Mouse (Mus musculus): ENCODE results near the gene Procr. TPM values are rescaled to one million over a fixed set of nuclear protein-coding genes. Genes with fewer than 3 reads are reported as not detected.

Procr gene
- total RNA-seq, 2 experiments from 2014 or later: not detected

DNA sequence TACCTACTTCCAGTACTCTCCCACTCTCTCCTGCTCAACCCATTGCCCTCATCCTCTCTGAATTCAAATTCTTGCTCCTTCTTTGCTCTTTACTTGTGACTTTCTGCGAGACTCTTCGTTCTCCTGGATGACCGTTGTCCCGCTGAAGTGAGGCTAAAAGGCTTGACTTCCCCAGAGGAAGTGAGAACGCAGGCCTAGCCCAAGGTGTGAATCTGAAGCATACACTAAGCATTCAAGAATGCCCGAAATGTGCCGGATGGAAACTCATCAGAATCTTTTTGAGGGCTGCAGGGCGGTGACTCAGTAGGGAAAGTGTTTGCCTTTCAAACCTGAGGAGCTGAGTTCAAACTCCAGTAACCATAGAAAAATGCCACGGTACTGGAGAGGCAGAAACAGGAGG is 7.6 kb upstream of the Procr start:
- ATAC-seq (replicated peaks; ENCODE audit: low FRiP score, low TSS enrichment, poor library complexity, severe bottlenecking): no peak

DNA sequence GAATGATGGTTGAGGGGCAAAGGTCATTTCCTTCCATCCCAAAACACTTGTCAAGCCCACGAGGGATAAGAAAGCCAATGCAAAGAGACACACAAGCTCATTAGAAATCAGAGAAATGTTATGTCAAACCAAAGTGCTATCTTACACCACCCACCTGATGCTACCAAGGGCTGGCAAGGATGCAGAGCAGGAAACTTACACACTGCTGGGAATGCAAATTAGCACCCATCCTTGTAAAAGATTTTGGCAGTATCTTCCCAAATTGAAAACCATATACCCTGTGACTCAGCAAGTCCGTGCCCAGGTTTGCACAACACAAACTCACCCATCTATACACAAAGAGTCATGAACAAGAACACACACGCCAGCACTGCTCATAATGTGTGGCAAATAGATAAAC is 5.4 kb upstream of the Procr start:
- ATAC-seq (replicated peaks; ENCODE audit: low FRiP score, low TSS enrichment, poor library complexity, severe bottlenecking): no peak

DNA sequence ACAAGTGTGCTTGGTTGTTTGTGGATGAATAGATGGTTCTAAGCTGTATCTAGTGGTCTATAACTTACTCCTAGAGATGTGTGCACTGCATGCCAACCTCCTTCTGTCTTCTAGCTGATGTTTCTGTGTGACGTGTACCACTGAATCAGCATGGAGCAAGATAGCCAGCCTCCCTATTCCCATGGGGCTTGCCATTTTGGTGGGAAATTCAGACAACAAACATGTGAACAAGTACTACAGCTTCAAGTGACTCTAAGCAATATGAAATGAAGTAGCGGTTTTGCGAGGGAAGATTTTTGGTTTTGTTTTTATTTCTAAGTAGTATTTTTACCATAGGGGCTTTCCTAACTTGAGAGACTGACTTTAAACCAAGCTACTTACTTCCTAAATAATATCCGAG is 1.5 kb upstream of the Procr start:
- no peak for ATAC-seq (replicated peaks; ENCODE audit: low FRiP score, low TSS enrichment, poor library complexity, severe bottlenecking)

DNA sequence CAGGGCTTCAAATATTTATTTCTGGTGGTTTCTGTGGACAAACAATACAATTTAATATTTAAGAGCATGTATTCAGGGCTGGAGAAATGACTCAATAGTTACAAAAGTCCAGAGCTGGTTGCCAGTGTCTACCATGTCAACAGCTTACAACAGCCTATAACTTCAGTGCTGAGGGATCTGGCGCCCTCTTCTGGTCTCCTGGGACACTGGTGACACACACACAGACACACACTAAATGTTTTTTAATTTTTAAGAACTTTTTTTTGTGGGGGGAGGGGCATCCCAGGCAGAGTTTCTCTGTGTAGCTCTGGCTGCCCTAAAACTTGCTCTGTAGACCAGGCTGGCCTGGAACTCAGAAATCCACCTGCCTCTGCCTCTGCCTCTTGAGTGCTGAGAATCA is 4.8 kb downstream of the Procr start:
- peak; percentile 67 for ATAC-seq (replicated peaks; ENCODE audit: low FRiP score, low TSS enrichment, poor library complexity, severe bottlenecking)

DNA sequence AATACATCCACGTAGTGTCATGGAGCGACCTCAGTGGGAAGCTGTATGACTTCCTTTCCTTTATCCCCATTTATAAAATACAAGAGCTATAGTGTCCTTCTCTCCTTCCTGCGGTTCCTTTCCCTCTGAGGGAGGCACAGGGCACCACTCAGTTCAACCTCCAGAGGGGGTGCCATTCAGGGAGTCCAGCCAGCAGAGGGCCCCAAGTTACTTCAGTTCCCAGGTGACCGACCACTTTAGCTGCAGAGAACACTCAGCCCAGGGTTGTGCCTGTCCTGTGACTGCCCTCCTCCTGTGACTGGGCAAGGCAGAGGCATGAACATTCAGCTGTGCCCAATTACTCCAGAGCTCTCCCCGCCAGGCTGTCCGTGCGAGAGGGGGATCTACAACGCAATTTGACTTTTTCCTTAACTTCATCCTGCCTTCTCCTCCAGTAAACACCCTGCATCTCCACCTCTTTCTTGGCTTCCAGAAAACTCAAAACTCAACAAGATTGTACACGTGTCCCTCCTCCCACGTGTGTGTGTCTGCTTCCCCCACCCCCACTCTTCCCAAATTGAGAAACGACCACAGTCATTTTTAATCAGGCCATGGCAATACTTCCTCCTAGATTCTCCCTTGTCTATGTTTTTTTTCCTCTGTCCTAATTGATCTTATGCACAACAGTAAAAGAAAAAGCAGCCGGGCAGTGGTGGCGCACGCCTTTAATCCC is 6.1 kb downstream of the Procr start:
- peak; percentile 69 for ATAC-seq (replicated peaks; ENCODE audit: low FRiP score, low TSS enrichment, poor library complexity, severe bottlenecking)

DNA sequence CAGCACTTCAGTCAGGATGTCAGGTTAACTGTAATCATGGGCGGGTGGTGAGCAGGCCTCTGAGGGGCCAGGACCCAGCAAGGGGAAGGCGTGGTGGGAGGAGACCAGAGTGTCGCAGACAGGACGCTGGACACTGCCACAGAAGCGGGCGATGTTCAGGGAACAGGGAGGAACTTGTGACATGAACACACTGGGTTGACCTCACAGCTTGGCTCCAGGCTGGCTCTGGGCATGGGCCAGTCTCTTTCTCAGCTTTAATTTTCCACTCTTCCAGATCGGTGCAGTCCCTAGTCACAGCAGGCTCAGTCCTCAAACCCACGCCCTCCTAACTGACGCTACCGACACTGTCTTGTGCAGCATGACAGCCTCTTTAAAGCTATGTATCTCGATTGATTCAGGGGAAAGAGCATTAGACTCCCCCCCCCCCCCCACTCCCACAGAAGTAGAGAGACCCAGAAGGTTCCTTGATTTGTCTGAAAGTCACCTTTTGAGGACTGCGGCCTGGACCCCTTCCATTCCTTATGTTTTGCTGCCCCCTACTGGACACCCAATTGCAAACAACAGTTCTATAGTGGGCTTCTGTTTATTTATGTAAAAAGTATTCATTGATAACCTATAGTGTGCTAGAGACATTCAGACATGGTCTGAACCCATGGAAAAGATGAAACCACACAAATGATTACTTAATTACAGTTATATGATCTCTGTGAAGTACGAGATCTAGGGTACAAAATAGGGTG is 13.9 kb downstream of the Procr start:
- ATAC-seq (replicated peaks; ENCODE audit: low FRiP score, low TSS enrichment, poor library complexity, severe bottlenecking): peak; percentile 78

DNA sequence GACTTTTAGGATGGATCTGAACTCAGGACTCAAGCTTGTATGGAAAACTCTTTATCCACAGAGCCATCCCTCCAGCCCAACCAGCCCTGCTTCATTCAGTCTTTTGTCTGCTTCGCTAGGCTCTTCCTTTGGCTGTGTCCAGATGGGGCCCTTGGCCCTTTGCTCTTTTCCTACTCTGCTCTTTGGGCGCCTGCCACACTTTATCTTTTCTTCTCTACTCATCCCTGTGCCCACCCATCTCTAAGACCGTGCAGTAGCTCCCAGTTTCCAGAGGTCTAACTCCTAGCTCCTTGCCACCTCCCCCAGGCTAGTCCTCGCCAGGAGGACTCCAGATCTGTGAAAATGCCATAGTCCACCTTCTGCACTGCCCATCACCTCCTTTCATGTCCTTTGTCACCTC is 22.7 kb downstream of the Procr start:
- no peak for ATAC-seq (replicated peaks; ENCODE audit: low FRiP score, low TSS enrichment, poor library complexity, severe bottlenecking)

DNA sequence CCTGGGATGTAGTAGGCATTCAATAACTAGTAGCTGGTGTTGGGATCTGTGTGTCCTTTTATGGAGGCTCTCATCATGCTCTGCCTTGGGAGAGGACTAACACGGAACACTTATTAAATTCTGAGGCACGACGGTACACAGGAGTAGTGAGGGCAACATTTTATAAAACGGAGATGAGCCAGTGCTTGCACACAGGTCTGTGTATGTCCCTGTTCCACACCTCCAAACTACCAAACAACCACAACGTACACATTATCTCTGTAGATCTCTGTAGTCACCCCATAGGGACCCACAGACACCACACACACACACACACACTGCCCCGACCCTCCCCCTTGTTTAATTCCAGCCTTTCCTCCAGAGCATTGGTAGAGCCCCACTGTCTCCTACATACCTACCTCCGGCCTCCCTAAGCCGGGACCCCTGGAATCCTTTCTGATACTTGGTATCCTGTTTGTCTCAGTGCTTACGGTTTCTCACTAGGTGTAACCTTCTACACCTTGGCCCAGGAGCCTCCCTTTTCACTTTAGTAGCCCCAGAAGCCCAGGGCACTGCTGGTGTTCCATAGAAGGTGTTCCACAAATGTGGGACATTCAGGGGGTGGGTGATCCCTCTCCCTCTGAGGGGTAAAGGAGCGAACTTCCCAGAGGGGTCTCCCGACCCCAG is 23.5 kb downstream of the Procr start:
- no peak for ATAC-seq (replicated peaks; ENCODE audit: low FRiP score, low TSS enrichment, poor library complexity, severe bottlenecking)

DNA sequence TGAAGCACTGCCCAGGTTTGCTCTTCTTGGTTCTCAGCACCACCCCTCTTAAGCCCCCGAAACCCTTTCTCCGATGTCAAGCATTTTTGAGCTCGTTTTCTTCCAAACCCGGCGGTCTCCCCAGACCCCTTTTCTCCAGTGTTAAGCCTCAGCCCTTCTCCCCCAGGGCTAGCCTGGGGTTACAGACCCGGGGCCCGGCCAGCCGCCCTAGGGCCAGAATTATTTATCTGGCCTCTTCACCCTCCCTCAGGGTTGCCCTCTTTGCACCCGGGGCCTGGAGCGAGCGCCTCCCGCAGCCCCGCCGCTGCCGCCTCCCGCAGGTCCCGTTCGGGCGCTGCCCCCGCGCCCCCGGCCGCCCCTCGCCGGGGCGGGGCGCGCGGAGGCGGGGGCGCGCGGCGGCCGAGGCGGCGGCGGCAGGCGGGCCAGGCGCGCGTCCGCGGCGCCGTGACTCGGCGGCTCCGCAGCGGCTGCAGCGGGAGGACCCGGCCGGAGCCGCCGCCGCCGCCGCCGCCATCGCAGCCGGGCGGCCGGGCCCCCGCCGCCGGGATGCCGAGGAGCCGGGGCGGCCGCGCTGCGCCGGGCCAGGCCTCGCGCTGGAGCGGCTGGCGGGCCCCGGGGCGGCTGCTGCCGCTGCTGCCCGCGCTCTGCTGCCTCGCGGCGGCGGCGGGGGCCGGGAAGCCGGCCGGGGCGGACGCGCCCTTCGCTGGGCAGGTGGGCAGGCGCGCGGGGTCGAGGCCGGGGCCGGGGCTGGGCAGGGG is 24.2 kb downstream of the Procr start, which contains the start of gene Mmp24:
Gene Mmp24 (plus strand): TSS at position 416 of the 758 bp plus-strand sequence.
- 0 out of 2 replicates have a peak, but pooled peaks have one; percentile 6 for ATAC-seq (replicated peaks; ENCODE audit: low FRiP score, low TSS enrichment, poor library complexity, severe bottlenecking)

DNA sequence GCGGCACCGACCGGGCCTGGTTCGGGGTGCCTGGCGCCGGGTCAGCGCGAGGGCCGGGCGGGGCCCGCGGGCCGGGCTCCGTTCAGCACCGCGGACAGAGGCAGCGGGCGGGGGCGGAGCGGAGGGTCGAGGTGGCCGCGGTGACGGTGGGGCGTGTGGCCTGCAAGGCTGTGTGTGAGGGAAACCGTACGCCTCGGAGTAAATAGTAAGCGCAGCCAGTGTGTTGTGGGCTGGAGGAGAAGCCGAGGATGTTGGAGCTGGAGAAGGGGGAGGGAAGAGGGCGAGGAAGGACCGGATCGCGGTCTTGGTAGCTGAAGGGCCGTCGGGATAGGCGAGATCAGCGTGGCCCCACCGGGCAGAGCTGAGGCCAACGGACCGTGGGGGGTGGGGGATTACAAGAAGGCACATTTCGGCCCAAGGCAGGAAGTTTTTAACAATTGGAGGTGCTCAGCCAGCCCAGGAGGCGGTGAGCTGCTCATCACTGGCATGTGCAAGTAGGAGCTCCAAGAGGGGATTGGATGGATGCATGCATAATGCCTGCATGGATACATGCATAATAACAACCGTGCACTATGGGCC is 24.9 kb downstream of the Procr start:
- ATAC-seq (replicated peaks; ENCODE audit: low FRiP score, low TSS enrichment, poor library complexity, severe bottlenecking): peak; percentile 75

DNA sequence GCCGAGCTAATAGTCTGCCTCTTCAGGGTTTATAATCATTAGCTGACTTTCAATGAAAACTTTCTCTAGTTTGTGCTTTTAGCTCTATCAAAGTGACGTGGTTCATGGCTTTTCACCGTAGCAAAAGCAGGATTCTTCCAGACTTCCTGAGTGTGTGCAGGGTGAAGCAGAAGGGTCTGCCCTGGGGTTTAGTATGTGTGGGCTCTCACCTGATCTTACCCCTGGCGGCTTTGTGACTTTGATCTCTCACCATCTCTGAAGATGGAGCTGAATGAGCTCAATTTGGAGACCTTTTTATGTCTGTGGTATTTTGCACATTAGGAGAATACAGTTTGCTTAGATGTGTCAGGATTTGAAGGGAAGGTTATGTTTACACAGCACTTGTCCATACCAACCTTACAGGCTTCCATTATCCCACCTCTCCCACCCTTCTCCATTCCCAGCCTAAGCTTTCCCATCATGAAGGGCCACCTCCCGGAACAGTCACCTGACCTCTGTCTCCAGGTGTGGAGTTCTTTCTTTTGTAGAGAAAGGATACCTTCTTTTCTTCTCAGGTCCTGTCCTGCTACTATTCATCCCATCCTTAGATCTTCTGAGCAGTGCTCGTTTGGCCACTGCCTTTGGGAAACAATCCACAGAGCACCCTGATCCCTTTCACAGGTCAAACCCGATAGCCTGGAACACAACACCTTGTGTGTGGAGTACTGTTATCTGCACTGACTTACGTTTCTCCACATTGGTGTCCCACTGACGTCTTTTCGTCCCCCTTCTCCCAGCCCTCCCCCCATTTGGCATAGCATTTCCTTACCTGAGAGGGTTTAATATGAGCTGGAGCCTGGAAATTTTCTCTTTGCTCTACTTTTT is 26.1 kb downstream of the Procr start:
- ATAC-seq (replicated peaks; ENCODE audit: low FRiP score, low TSS enrichment, poor library complexity, severe bottlenecking): no peak

DNA sequence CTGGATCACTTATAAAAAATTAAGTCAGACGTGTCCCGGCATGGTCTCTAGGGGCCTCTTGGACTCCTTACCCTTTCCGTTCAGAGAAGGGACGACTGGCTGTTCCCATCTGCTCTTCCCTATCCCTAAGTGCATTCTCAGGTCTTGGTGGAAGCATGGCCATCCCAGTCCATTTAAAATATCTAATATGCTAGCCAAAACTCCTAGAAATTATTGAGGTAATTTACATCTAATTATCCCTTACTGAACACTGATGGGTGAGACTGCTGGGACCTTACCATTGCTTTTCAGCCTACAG is 26.7 kb downstream of the Procr start:
- ATAC-seq (replicated peaks; ENCODE audit: low FRiP score, low TSS enrichment, poor library complexity, severe bottlenecking): no peak

DNA sequence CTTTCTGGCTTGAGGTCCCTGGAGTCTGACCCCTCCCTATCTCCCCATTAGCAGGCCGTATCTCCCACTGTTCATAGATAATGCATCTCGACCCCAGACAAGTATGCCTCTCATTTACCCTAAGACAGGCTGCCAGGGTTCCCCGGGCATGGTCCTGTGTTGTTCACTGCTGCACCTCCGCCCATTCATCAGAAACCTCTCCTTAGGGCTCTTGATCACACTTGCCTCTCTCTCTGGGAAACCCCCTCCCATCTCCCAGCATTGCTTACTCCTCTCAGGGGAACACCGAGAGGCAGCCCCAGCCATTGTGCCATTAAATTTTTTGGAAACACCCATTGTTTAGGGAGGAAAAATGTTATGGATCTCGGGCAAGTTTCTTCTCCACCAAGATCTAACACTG is 27.1 kb downstream of the Procr start:
- no peak for ATAC-seq (replicated peaks; ENCODE audit: low FRiP score, low TSS enrichment, poor library complexity, severe bottlenecking)

DNA sequence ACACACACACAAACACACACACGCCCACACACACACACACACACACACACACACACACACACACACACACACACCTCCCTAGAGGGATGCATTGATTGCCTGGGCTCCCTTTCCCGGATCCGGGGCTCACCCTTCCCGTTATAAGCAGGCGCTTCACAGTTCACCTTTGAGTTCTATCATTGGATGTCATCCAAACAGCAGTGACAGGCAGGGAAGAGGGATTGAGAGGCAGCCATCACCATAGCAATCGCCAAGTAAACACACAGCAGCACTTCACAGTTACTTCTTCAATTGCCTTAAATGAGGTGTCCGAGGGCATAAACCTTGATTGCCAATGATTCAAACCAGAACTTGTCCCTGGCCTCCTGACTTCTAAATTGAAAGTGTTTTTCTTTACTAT is 28.1 kb downstream of the Procr start:
- no peak for ATAC-seq (replicated peaks; ENCODE audit: low FRiP score, low TSS enrichment, poor library complexity, severe bottlenecking)

DNA sequence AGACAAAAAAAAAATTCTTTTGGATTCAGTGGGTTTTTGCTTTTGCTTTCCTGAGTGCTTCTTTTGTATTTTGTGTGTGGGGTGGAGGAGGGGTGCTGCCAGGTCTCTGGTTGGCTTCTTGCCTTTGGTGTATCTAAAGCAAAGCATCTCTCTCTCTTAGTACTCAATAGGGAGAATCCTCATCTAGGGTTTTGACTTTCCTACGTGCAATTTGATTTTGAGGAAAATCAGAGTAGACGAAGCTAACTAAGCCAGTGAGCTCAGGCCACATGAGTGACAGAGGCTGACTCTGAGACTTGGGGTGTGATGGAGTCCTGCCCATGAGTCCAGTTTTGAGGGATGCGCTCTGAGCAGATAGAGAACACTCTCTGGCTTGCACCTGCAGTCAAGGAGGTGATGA is 28.6 kb downstream of the Procr start:
- ATAC-seq (replicated peaks; ENCODE audit: low FRiP score, low TSS enrichment, poor library complexity, severe bottlenecking): no peak

DNA sequence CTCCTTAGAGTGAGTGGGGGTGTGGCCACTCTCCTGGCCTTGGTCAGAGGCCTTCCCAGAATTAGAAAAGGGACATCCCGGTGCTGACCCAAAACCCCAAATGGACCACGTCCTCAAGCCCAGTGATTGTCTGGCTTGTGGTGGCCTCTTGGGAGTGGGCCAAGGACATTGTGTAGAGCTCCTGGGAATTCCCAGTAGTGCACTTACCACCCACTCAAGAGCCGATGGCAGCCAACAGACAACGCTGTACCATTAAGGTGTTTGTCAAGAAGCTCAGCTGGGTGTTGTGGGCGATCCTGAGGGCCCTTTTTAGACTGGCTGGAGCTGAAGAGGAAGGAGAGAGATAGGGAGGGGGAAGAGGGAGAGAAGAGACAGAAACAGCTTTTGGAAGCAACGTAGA is 33.6 kb downstream of the Procr start:
- ATAC-seq (replicated peaks; ENCODE audit: low FRiP score, low TSS enrichment, poor library complexity, severe bottlenecking): no peak

DNA sequence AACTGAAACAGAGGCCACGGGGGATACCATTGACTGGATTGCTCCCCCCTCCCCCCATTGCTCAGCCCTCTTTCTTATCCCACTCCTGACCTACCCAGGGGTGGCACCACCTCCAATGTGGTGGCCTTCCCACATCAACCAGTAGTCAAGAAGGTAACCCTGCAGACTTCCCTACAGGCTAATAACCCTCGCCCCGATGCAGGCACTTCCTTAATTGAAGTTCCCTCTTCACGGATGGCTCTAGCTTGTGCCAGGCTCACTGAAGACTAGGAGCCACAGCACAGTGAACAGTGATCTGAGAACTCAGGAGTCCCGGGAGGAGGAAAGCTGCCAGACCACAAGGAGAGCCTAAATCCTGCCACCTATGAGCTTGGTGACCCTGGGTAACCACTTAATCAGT is 36.0 kb downstream of the Procr start:
- ATAC-seq (replicated peaks; ENCODE audit: low FRiP score, low TSS enrichment, poor library complexity, severe bottlenecking): no peak

DNA sequence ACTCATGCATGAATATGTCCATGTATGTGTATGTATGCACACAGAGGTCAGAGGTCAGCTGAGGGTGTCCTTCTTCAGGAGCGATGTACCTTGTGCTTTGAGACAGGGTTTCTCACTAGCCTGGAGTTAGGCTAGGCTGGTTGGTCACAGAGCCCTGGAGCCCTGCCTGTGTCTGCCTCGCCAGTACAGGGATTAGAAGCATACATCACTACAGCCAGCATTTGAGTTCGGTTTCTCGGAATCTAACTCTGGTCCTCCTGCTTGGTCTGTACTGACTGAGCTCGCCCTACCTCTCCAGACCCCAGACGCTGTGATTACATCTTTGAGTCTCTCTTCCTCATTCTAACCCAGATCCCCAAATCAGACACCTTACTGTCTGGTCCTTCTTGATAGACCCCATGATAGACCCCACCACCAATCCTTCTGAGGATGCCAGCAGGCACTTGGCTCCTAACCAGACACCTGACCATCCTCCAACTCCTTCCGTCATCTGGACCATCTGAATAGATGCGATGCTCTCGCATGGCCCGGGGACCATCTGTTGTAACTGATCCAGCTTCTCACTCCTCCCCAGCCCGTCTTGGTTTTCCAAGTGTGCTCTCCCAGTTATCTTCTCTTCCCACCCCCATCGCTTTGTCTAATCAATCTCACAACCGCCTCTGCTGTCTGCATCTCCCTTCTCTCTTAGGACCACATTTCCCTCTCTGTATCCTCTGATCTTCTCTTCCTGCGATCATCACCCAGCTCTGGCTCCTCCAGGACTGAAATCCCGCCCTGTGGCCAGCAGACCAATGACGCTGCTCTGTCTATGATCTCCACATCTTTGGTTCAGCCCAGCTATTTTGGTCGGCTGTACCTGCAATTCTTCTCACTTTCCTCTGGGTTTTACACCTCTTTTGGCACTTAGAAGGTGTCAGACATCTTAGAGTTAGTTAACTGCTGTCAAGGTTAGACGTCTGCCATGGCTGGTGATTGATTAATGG is 37.3 kb downstream of the Procr start:
- ATAC-seq (replicated peaks; ENCODE audit: low FRiP score, low TSS enrichment, poor library complexity, severe bottlenecking): no peak
